Mouse (Mus musculus) limb, embryonic 11.5 days (tissue): Measurements from ENCODE around the gene Banf1. TPM values are rescaled to one million over a fixed set of nuclear protein-coding genes. Genes with fewer than 3 reads are reported as not detected.

Experiments
- ATAC-seq: fragments of 200-750 bp; cut with Nextera tagmentation; 2 replicates; pipeline ENCODE4 v1.8.0; 2017; ENCODE audit warnings: low read depth; ENCODE audit not compliant: insufficient number of reproducible peaks, low FRiP score, low TSS enrichment
- DNase-seq: peaks from one replicate; pipeline ENCODE4 v3.0.0-alpha.2; 2015; ENCODE audit warnings: low spot score
- H3K27ac ChIP-seq: fragments of 300-500 bp; sonication (generic); replicated peaks from 2 replicates; pipeline ENCODE4 v1.5.1; 2014; ENCODE audit warnings: low read depth, mild to moderate bottlenecking, low read length
- H3K27me3 ChIP-seq: fragments of 300-500 bp; sonication (generic); 2 replicates; pipeline ENCODE4 v1.6.1; 2014; ENCODE audit warnings: mild to moderate bottlenecking, low read length, mixed read lengths; ENCODE audit not compliant: control insufficient read depth, insufficient read depth
- H3K36me3 ChIP-seq: fragments of 300-500 bp; sonication (generic); 2 replicates; pipeline ENCODE4 v1.6.1; 2014; ENCODE audit warnings: mild to moderate bottlenecking, low read length, moderate library complexity, mixed read lengths; ENCODE audit not compliant: control insufficient read depth, insufficient read depth
- H3K4me1 ChIP-seq: fragments of 300-500 bp; sonication (generic); 2 replicates; pipeline ENCODE4 v1.6.1; 2014; ENCODE audit warnings: low read length, mixed read lengths; ENCODE audit not compliant: control insufficient read depth, insufficient read depth
- H3K4me2 ChIP-seq: fragments of 300-500 bp; sonication (generic); 2 replicates; pipeline ENCODE4 v1.6.1; 2014; ENCODE audit warnings: low read depth, mild to moderate bottlenecking, moderate library complexity; ENCODE audit not compliant: severe bottlenecking
- H3K4me3 ChIP-seq: fragments of 300-500 bp; sonication (generic); 2 replicates; pipeline ENCODE4 v1.5.1; 2014; ENCODE audit warnings: low read depth, low read length
- H3K9ac ChIP-seq: fragments of 300-500 bp; sonication (generic); 2 replicates; pipeline ENCODE4 v1.6.1; 2014; ENCODE audit warnings: mild to moderate bottlenecking, low read length
- H3K9me3 ChIP-seq: fragments of 300-500 bp; sonication (generic); 2 replicates; pipeline ENCODE4 v1.6.1; 2016; ENCODE audit warnings: low read length; ENCODE audit not compliant: control insufficient read depth
- WGBS: fragments of 180-500 bp; shearing (Covaris S2); extraction: QIAGEN DNeasy Blood & Tissue Kit; methylation state at CpG from one replicate; pipeline ENCODE4 v1.1.7; 2014; 5-methylcytosine and 5-hydroxymethylcytosine counted together
- polyA plus RNA-seq: library from polyadenylated mRNA; unstranded; fragments of >200 nt; fragmentation: Nextera tagmentation; extraction: Ambion mirVana; gene quantifications from 2 replicates; pipeline ENCODE4 v1.2.1, GENCODE M21; 2014

Banf1 gene
- polyA plus RNA-seq, result 522 and 532 TPM in 2 replicates

DNA sequence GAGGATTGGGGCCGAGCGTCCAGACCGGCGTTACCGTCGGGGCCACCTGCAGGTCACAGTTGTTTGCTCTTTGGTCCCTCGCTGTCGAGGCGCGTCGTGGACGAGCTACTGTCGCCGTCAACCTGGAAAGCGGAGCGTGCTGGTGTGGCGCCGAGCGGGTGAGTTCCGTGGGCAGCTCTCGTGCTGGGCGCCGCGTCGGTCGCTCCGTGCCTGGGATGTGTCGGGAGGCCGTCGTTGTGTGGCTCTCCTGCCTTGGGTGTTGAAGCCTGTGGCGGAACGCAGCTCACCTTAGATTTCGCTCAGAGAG, at the start of gene Banf1:
Gene Banf1, minus strand, starts transcription at position 116 of the 307 bp plus-strand sequence.
- WGBS, result under 1% methylated on average over 33 of the region's 33 CpGs
- no peak for DNase-seq
- no peak for ATAC-seq
- Histone ChIP-seq H3K9ac (peak within 1 kb of the TSS; percentile 89), H3K4me2 (peak within 1 kb of the TSS; percentile 91), H3K27me3 (no peaks in the 10 kb centered on the region), H3K36me3 (peaks cover 28% of the 10 kb centered on the region), H3K4me3 (peak within 1 kb of the TSS; percentile 99), H3K4me1 (peaks cover 15% of the 10 kb centered on the region), H3K27ac (peak within 1 kb of the TSS; percentile 92), H3K9me3 (no peaks in the 10 kb centered on the region)

DNA sequence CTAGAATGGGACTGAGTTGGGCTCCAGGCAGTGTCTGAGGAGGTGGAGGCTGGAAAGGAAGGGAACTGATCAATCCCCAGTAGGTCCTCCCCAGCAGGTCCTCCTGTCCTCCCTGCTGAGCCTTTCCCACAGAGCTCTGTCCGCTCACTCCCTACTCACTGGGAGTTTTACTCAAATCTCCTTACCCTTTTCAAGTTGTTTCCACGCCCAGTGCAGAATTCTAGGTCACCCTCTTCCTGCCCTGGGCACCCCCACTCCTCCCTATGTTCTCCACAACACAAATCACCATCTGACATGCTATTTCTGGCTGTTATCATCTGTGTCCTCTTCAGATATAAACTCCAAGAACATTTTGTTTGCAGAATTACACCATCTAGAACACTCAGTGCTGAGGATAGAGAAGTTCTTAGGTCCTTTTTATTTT, 47.6 kb upstream of the Banf1 start:
- 62% methylated on average over 2 of the region's 2 CpGs for WGBS
- ATAC-seq (no peak), DNase-seq (no peak)
- H3K4me1 ChIP-seq, result no peaks in the 10 kb centered on the region
- H3K9me3 ChIP-seq, result no peaks in the 10 kb centered on the region
- H3K36me3 ChIP-seq, result no peaks in the 10 kb centered on the region
- H3K9ac ChIP-seq, result no peak overlapping the region
- no peak overlapping the region for H3K4me3 ChIP-seq
- no peak overlapping the region for H3K4me2 ChIP-seq
- H3K27me3 ChIP-seq, result no peaks in the 10 kb centered on the region
- no peak overlapping the region for H3K27ac ChIP-seq

DNA sequence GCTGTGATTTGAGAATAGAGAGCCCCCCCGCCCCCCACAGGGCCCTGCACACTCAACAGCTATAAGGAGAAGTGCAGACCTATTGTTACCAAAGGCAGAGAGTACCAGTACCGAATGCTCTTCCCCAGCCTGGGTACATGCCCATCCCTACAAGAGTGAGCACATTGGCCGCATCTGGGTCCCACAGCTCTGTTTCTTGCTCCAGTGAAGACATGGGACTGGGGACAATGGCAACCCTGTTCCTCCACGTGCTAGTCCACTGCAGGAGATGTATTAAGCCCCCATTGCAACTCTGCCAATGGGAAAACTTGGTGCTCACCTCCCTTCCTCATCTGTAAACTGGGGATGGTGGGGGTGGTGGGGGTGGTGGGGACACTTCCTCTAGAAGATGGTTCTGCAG, 46.9 kb upstream of the Banf1 start:
- no peaks in the 10 kb centered on the region for H3K4me1 ChIP-seq
- WGBS, result 77% methylated on average over 4 of the region's 4 CpGs
- H3K4me2 ChIP-seq, result no peak overlapping the region
- H3K4me3 ChIP-seq, result no peak overlapping the region
- H3K9me3 ChIP-seq, result no peaks in the 10 kb centered on the region
- H3K27me3 ChIP-seq, result no peaks in the 10 kb centered on the region
- no peak overlapping the region for H3K27ac ChIP-seq
- no peaks in the 10 kb centered on the region for H3K36me3 ChIP-seq
- DNase-seq, result no peak
- no peak overlapping the region for H3K9ac ChIP-seq
- ATAC-seq, result no peak

DNA sequence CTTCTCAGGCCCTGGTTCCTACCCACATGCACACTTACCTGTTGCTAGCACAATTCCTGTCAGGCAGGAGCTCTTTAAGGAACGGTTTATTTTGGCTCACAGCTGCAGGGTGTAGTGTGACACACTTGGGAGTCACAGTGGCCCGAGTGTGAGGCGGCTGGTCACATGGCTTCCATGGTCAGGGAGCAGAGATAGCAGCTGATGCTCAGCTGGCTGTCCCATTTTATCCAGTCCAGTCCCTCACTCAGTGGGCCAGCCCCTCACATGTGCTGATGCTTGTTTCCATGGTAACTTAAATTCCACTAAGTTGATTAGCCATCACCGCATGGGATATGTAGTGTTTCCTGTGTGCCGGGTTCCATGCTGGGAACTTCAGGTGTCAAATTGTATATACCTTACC, 45.0 kb upstream of the Banf1 start:
- H3K4me1 ChIP-seq, result 0 out of 2 replicates have a peak, but pooled peaks cover 3% of the 10 kb centered on the region
- H3K27me3 ChIP-seq, result no peaks in the 10 kb centered on the region
- no peak overlapping the region for H3K4me3 ChIP-seq
- ATAC-seq (no peak), DNase-seq (no peak)
- H3K27ac ChIP-seq, result no peak overlapping the region
- no peaks in the 10 kb centered on the region for H3K36me3 ChIP-seq
- no peaks in the 10 kb centered on the region for H3K9me3 ChIP-seq
- H3K4me2 ChIP-seq, result no peak overlapping the region
- no peak overlapping the region for H3K9ac ChIP-seq
- 69% methylated on average over 5 of the region's 5 CpGs for WGBS

DNA sequence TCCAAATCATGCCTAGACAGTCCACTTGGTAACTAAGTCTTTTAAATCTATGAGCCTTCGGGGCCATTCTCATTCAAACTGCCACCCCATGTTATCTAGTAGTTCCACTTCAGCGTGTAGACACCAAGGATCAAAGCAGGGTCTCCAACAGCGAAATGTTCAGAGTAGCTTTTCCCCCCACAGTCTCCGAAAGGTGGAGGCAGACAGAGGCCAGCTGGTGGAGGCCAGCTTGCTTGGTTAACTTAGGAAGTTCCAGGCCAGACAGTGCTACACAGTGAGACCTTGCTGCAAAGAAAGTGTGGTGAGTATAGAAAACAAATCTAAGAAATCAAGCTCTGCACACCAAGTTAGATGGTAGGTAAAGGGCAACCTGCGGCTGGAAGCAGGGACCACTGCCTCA, 43.7 kb upstream of the Banf1 start:
- Histone ChIP-seq H3K36me3 (no peaks in the 10 kb centered on the region), H3K9ac (no peak overlapping the region), H3K27ac (no peak overlapping the region), H3K27me3 (no peaks in the 10 kb centered on the region), H3K4me1 (0 out of 2 replicates have a peak, but pooled peaks cover 5% of the 10 kb centered on the region), H3K9me3 (no peaks in the 10 kb centered on the region), H3K4me3 (no peak overlapping the region), H3K4me2 (no peak overlapping the region)
- DNase-seq (no peak), ATAC-seq (no peak)
- 86% methylated on average over 5 of the region's 5 CpGs for WGBS

DNA sequence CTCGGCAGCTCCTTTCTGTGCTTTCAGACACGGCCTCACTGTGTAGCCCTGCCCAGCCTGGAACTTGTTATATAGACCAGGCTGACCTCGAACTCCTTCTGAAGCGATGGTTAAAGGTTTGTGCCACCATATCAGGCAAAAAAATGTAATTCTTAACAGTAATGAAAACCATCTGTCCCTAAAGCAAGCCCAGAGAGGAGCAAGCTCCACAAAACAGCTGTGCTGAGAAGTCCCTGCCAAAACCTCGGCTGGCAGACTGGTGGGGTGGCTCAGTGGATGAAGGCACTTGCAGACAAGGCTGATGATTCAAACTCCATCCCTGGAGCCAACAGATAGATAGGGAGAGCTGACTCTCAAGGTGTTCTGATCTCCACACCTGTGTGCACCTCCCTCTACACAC, 42.1 kb upstream of the Banf1 start:
- ATAC-seq (no peak), DNase-seq (no peak)
- 57% methylated on average over 5 of the region's 5 CpGs for WGBS

DNA sequence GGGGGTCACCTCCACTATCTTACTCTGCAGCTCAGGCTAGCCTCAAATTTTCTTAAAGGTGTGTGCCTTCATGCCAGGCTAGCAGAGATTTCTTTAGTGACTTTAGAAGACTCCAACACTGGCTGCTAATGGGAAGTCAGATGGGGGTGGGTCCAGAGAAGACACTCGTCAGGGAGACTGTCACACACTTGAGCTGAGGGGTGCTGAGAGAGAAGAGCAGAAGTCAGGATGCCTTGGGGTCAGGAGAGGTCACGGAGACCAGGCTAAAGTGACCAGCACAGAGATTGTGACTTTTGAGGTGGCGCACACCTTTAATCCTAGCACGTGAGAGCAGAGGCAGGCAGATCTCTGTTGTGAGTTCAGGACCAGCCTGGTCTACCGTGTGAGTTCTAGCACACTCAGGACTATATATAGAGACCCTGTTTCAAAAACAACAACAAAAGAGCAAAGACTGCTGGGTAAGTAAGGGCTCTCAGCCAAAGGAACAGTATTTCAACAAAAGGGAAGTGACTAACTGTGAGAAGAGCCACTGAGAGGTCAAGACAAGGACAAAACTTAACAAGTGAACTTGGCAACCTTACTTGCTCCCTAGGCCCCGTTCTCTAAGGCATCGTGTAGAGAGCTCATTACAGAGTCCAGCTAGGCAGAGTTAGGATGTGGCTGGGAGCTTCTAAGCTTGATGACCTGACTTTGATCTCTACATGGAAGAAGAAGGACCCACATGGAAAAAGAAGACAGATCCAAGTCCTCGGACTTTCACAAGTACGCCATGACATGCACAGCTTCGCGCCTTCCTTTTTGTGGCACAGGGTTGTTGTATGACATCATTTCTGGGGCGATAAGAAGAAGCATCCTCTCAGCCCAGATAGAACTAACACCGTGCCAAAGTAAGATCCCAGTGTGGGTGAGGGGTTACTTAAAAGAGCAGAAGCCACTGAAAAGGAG, 41.4 kb upstream of the Banf1 start:
- no peaks in the 10 kb centered on the region for H3K36me3 ChIP-seq
- peak overlapping the region; percentile 73 for H3K4me2 ChIP-seq
- H3K4me1 ChIP-seq, result 0 out of 2 replicates have a peak, but pooled peaks cover 5% of the 10 kb centered on the region
- no peak overlapping the region; the same call in 1 of the 2 replicates for H3K4me3 ChIP-seq
- no peak for DNase-seq
- H3K9me3 ChIP-seq, result no peaks in the 10 kb centered on the region
- no peak for ATAC-seq
- H3K9ac ChIP-seq, result no peak overlapping the region
- H3K27me3 ChIP-seq, result no peaks in the 10 kb centered on the region
- H3K27ac ChIP-seq, result no peak overlapping the region
- WGBS, result 94% methylated on average over 13 of the region's 13 CpGs

More for the DNA sequence above, 42.1 kb upstream of the Banf1 start:
- Histone ChIP-seq H3K9ac (no peak overlapping the region), H3K27me3 (no peaks in the 10 kb centered on the region), H3K4me2 (no peak overlapping the region), H3K4me1 (0 out of 2 replicates have a peak, but pooled peaks cover 5% of the 10 kb centered on the region), H3K27ac (no peak overlapping the region), H3K4me3 (no peak overlapping the region), H3K36me3 (no peaks in the 10 kb centered on the region), H3K9me3 (no peaks in the 10 kb centered on the region)

DNA sequence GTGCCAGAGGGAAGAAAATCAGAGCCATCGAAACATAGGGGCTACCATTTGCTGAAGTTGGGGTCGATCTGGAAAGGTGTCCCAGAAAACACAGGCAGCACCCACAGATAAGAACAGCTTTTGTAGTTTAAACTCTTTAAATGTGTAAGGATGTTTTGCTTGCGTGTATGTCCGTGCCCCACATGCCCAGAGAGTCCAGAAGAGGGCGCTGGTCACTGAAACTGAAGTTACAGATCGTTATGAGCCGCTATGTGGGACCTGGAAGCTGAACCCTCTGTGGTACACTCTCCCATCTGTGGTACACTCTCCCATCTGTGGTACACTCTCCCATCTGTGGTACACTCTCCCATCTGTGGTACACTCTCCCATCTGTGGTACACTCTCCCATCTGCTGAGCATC, 40.2 kb upstream of the Banf1 start:
- H3K27me3 ChIP-seq, result no peaks in the 10 kb centered on the region

More for the DNA sequence above, 40.2 kb upstream of the Banf1 start:
- Histone ChIP-seq H3K4me1 (0 out of 2 replicates have a peak, but pooled peaks cover 5% of the 10 kb centered on the region), H3K27ac (peak overlapping the region; percentile 86), H3K4me2 (peak overlapping the region; percentile 73), H3K4me3 (peak overlapping the region; percentile 47), H3K9me3 (no peaks in the 10 kb centered on the region), H3K36me3 (no peaks in the 10 kb centered on the region), H3K9ac (peak overlapping the region; percentile 73)
- 17% methylated on average over 7 of the region's 7 CpGs for WGBS
- DNase-seq, result peak; percentile 77
- no peak for ATAC-seq
